Mouse (Mus musculus): ENCODE data around the gene Zbtb46. TPM values are rescaled to one million over a fixed set of nuclear protein-coding genes. Genes with fewer than 3 reads are reported as not detected.
"Not testable (repeated sequence)": the region's sequence is repeated elsewhere in the genome, so short reads cannot be mapped to it uniquely, and the experiment has no call there.

Zbtb46 gene
- 3.6 and 3.8 TPM in 2 replicates for polyA plus RNA-seq (2015; fragmentation: Nextera tagmentation; extraction: Ambion mirVana)

GRCm38 (mm10) chr2:181459153-181459672, at the start of gene Zbtb46:
Gene Zbtb46, minus strand, starts transcription at chr2:181459426.
- peaks cover 71% of the 10 kb centered on the region for H3K27me3 ChIP-seq

GRCm38 (mm10) chr2:181498644-181499043, 39.4 kb upstream of the Zbtb46 start:
- Histone ChIP-seq H3K27ac (no peak overlapping the region), H3K4me1 (peaks cover 12% of the 10 kb centered on the region), H3K27me3 (no peaks in the 10 kb centered on the region), H3K4me2 (no peak overlapping the region), H3K9ac (no peak overlapping the region), H3K9me3 (no peaks in the 10 kb centered on the region), H3K36me3 (peaks cover 44% of the 10 kb centered on the region), H3K4me3 (0 out of 2 replicates have a peak overlapping the region, but pooled peaks have one; percentile 90)
- 80% methylated on average over 4 of the region's 4 CpGs for WGBS
- ATAC-seq (ENCODE audit: insufficient number of reproducible peaks, insufficient read depth, low FRiP score, low TSS enrichment, low read depth) = no peak

More at GRCm38 (mm10) chr2:181459153-181459672, at the start of gene Zbtb46:
- ATAC-seq (ENCODE audit: insufficient number of reproducible peaks, insufficient read depth, low FRiP score, low TSS enrichment, low read depth) = peak; percentile 86
- peaks cover 19% of the 10 kb centered on the region for H3K4me1 ChIP-seq
- peak within 1 kb of the TSS; percentile 85 for H3K4me3 ChIP-seq
- H3K4me2 ChIP-seq = peak within 1 kb of the TSS; percentile 100
- H3K36me3 ChIP-seq = no peaks in the 10 kb centered on the region
- H3K9ac ChIP-seq = peak within 1 kb of the TSS; percentile 73
- under 1% methylated on average over 72 of the region's 83 CpGs for WGBS
- no peaks in the 10 kb centered on the region for H3K9me3 ChIP-seq
- no peak within 1 kb of the TSS for H3K27ac ChIP-seq

GRCm38 (mm10) chr2:181497548-181497875, 38.3 kb upstream of the Zbtb46 start:
- peak; percentile 45; the same call in 1 of the 2 replicates for ATAC-seq (ENCODE audit: insufficient number of reproducible peaks, insufficient read depth, low FRiP score, low TSS enrichment, low read depth)
- Histone ChIP-seq H3K27me3 (no peaks in the 10 kb centered on the region), H3K9me3 (no peaks in the 10 kb centered on the region), H3K9ac (peak overlapping the region; percentile 97), H3K27ac (peak overlapping the region; percentile 93), H3K4me1 (peaks cover 12% of the 10 kb centered on the region), H3K4me2 (peak overlapping the region; percentile 92), H3K36me3 (peaks cover 35% of the 10 kb centered on the region), H3K4me3 (peak overlapping the region; percentile 90)
- 1% methylated on average over 12 of the region's 12 CpGs for WGBS

GRCm38 (mm10) chr2:181496831-181497547, 37.8 kb upstream of the Zbtb46 start, which contains the start of gene Tpd52l2:
Gene Tpd52l2, plus strand, starts transcription at chr2:181497142.
- under 1% methylated on average over 46 of the region's 46 CpGs for WGBS
- Histone ChIP-seq H3K9me3 (no peaks in the 10 kb centered on the region), H3K4me2 (peak within 1 kb of the TSS; percentile 92), H3K27ac (peak within 1 kb of the TSS; percentile 93), H3K4me3 (peak within 1 kb of the TSS; percentile 90), H3K9ac (peak within 1 kb of the TSS; percentile 97), H3K27me3 (no peaks in the 10 kb centered on the region), H3K36me3 (peaks cover 29% of the 10 kb centered on the region), H3K4me1 (peaks cover 12% of the 10 kb centered on the region)
- peak; percentile 92 for ATAC-seq (ENCODE audit: insufficient number of reproducible peaks, insufficient read depth, low FRiP score, low TSS enrichment, low read depth)

GRCm38 (mm10) chr2:181496281-181496680, 37.1 kb upstream of the Zbtb46 start:
- Histone ChIP-seq H3K36me3 (peaks cover 22% of the 10 kb centered on the region), H3K27me3 (no peaks in the 10 kb centered on the region), H3K27ac (peak overlapping the region; percentile 93), H3K4me1 (peaks cover 12% of the 10 kb centered on the region), H3K9me3 (no peaks in the 10 kb centered on the region), H3K4me3 (peak overlapping the region; percentile 90), H3K4me2 (peak overlapping the region; percentile 92), H3K9ac (peak overlapping the region; percentile 97)
- WGBS = 11% methylated on average over 8 of the region's 8 CpGs
- 0 out of 2 replicates have a peak, but pooled peaks have one; percentile 45 for ATAC-seq (ENCODE audit: insufficient number of reproducible peaks, insufficient read depth, low FRiP score, low TSS enrichment, low read depth)

GRCm38 (mm10) chr2:181495845-181496244, 36.6 kb upstream of the Zbtb46 start:
- not testable (repeated sequence) for H3K27ac ChIP-seq; ATAC-seq (ENCODE audit: insufficient number of reproducible peaks, insufficient read depth, low FRiP score, low TSS enrichment, low read depth); H3K27me3 ChIP-seq; H3K4me3 ChIP-seq; H3K9me3 ChIP-seq; H3K9ac ChIP-seq
- Histone ChIP-seq H3K36me3 (peaks cover 18% of the 10 kb centered on the region), H3K4me2 (peak overlapping the region; percentile 92), H3K4me1 (peaks cover 12% of the 10 kb centered on the region)
- WGBS = 56% methylated on average over 8 of the region's 8 CpGs

GRCm38 (mm10) chr2:181494266-181494945, 35.2 kb upstream of the Zbtb46 start:
- H3K4me1 ChIP-seq = peaks cover 12% of the 10 kb centered on the region
- H3K36me3 ChIP-seq = peaks cover 4% of the 10 kb centered on the region; the same call in 1 of the 2 replicates
- 79% methylated on average over 26 of the region's 26 CpGs for WGBS
- H3K27me3 ChIP-seq = no peaks in the 10 kb centered on the region
- no peak overlapping the region for H3K4me3 ChIP-seq
- H3K9me3 ChIP-seq = no peaks in the 10 kb centered on the region
- no peak overlapping the region for H3K27ac ChIP-seq
- H3K4me2 ChIP-seq = no peak overlapping the region
- no peak for ATAC-seq (ENCODE audit: insufficient number of reproducible peaks, insufficient read depth, low FRiP score, low TSS enrichment, low read depth)
- no peak overlapping the region for H3K9ac ChIP-seq

- Histone ChIP-seq H3K4me1 (peaks cover 8% of the 10 kb centered on the region), H3K27ac (no peak within 1 kb of the TSS), H3K4me3 (no peak within 1 kb of the TSS), H3K4me2 (no peak within 1 kb of the TSS), H3K9me3 (no peaks in the 10 kb centered on the region), H3K27me3 (no peaks in the 10 kb centered on the region), H3K36me3 (no peaks in the 10 kb centered on the region), H3K9ac (no peak within 1 kb of the TSS)
- WGBS = 82% methylated on average over 31 of the region's 31 CpGs
- no peak for ATAC-seq (ENCODE audit: insufficient number of reproducible peaks, insufficient read depth, low FRiP score, low TSS enrichment, low read depth)
Observed at GRCm38 (mm10) chr2:181493156-181493927, 34.1 kb upstream of the Zbtb46 start, which contains the start of gene Abhd16b. Gene Abhd16b, plus strand, starts transcription at chr2:181493206.

GRCm38 (mm10) chr2:181492206-181492605, 33.0 kb upstream of the Zbtb46 start:
- H3K4me1 ChIP-seq = peaks cover 3% of the 10 kb centered on the region
- H3K4me3 ChIP-seq = no peak overlapping the region
- H3K27ac ChIP-seq = no peak overlapping the region
- H3K9ac ChIP-seq = no peak overlapping the region
- no peaks in the 10 kb centered on the region for H3K27me3 ChIP-seq
- WGBS = 52% methylated on average over 3 of the region's 3 CpGs
- H3K9me3 ChIP-seq = no peaks in the 10 kb centered on the region
- no peak for ATAC-seq (ENCODE audit: insufficient number of reproducible peaks, insufficient read depth, low FRiP score, low TSS enrichment, low read depth)
- H3K36me3 ChIP-seq = no peaks in the 10 kb centered on the region
- no peak overlapping the region for H3K4me2 ChIP-seq

- peaks cover 3% of the 10 kb centered on the region for H3K4me1 ChIP-seq
- no peaks in the 10 kb centered on the region for H3K9me3 ChIP-seq
- H3K36me3 ChIP-seq = no peaks in the 10 kb centered on the region
- ATAC-seq (ENCODE audit: insufficient number of reproducible peaks, insufficient read depth, low FRiP score, low TSS enrichment, low read depth) = no peak
- H3K4me2 ChIP-seq = no peak overlapping the region
- no peak overlapping the region for H3K4me3 ChIP-seq
- no peaks in the 10 kb centered on the region for H3K27me3 ChIP-seq
- no peak overlapping the region for H3K27ac ChIP-seq
- 24% methylated on average over 7 of the region's 7 CpGs for WGBS
- H3K9ac ChIP-seq = no peak overlapping the region
Observed at GRCm38 (mm10) chr2:181491432-181492205, 32.4 kb upstream of the Zbtb46 start.
